Mouse (Mus musculus) midbrain, embryonic 11.5 days (tissue): ENCODE data around the gene Gm49366. TPM values are rescaled to one million over a fixed set of nuclear protein-coding genes. Genes with fewer than 3 reads are reported as not detected.
A peak's percentile ranks its signal among the peaks of the same experiment; 100 is the strongest.
"Not testable (repeated sequence)": the region's sequence is repeated elsewhere in the genome, so short reads cannot be mapped to it uniquely, and the experiment has no call there.

Experiments used
- ATAC-seq: fragments of 200-750 bp; cut with Nextera tagmentation; 2 replicates; pipeline ENCODE4 v1.8.0; 2017; ENCODE audit warnings: moderate TSS enrichment, moderate library complexity; ENCODE audit not compliant: low FRiP score
- DNase-seq: peaks from one replicate; pipeline ENCODE4 v3.0.0; 2015; ENCODE audit warnings: low spot score; ENCODE audit errors: missing footprints
- H3K27ac ChIP-seq: fragments of 300-500 bp; sonication (generic); 2 replicates; pipeline ENCODE4 v1.5.1; 2014; ENCODE audit warnings: low read depth, low read length
- H3K27me3 ChIP-seq: fragments of 300-500 bp; sonication (generic); 2 replicates; pipeline ENCODE4 v1.6.1; 2014; ENCODE audit warnings: mild to moderate bottlenecking, low read length, moderate library complexity, mixed read lengths; ENCODE audit not compliant: control insufficient read depth, insufficient read depth
- H3K36me3 ChIP-seq: fragments of 300-500 bp; sonication (generic); 2 replicates; pipeline ENCODE4 v1.6.1; 2014; ENCODE audit warnings: mild to moderate bottlenecking, low read length, moderate library complexity, mixed read lengths; ENCODE audit not compliant: control insufficient read depth, insufficient read depth
- H3K4me1 ChIP-seq: fragments of 300-500 bp; sonication (generic); 2 replicates; pipeline ENCODE4 v1.6.1; 2014; ENCODE audit warnings: low read length; ENCODE audit not compliant: control insufficient read depth, insufficient read depth
- H3K4me2 ChIP-seq: fragments of 300-500 bp; sonication (generic); 2 replicates; pipeline ENCODE4 v1.6.1; 2014; ENCODE audit warnings: mild to moderate bottlenecking, moderate library complexity
- H3K4me3 ChIP-seq: fragments of 300-500 bp; sonication (generic); 2 replicates; pipeline ENCODE4 v1.5.1; 2014; ENCODE audit warnings: low read depth, low read length
- H3K9ac ChIP-seq: fragments of 300-500 bp; sonication (generic); 2 replicates; pipeline ENCODE4 v1.6.1; 2014; ENCODE audit warnings: low read length
- H3K9me3 ChIP-seq: fragments of 300-500 bp; sonication (generic); 2 replicates; pipeline ENCODE4 v1.6.1; 2016; ENCODE audit warnings: low read length; ENCODE audit not compliant: control insufficient read depth
- WGBS: fragments of 180-500 bp; shearing (Covaris S2); extraction: QIAGEN DNeasy Blood & Tissue Kit; methylation state at CpG from one replicate; pipeline ENCODE4 v1.1.7; 2014; 5-methylcytosine and 5-hydroxymethylcytosine counted together
- polyA plus RNA-seq: library from polyadenylated mRNA; unstranded; fragments of >200 nt; fragmentation: Nextera tagmentation; extraction: Ambion mirVana; gene quantifications from 2 replicates; pipeline ENCODE4 v1.2.1, GENCODE M21; 2014

Gene Gm49366
- polyA plus RNA-seq, 1 experiment from 2014 or later: not detected

- H3K36me3 ChIP-seq: not testable (repeated sequence)
These were observed 29.4 kb upstream of the Gm49366 start, which contains the start of gene Acot1 for GRCm38 (mm10) chr12:84009171-84009965. Gene Acot1 (plus strand): TSS chr12:84009490.

GRCm38 (mm10) chr12:84010201-84010600 is 28.5 kb upstream of the Gm49366 start:
- Histone ChIP-seq H3K27me3 (no peaks in the 10 kb centered on the region), H3K4me3 (peak overlapping the region; percentile 38), H3K9ac (peak overlapping the region; percentile 27; the same call in 1 of the 2 replicates), H3K4me2 (peak overlapping the region; percentile 49; the same call in 1 of the 2 replicates), H3K9me3 (no peaks in the 10 kb centered on the region), H3K36me3 (no peaks in the 10 kb centered on the region), H3K27ac (no peak overlapping the region), H3K4me1 (peaks cover 22% of the 10 kb centered on the region)
- ATAC-seq (no peak), DNase-seq (peak; percentile 87)
- 70% methylated on average over 3 of the region's 3 CpGs for WGBS

More at GRCm38 (mm10) chr12:84009171-84009965, 29.4 kb upstream of the Gm49366 start, which contains the start of gene Acot1:
- peak within 1 kb of the TSS; percentile 63 for H3K9ac ChIP-seq
- H3K27ac ChIP-seq: peak within 1 kb of the TSS; percentile 42
- peak within 1 kb of the TSS; percentile 38 for H3K4me3 ChIP-seq
- peak within 1 kb of the TSS; percentile 49 for H3K4me2 ChIP-seq
- DNase-seq: peak; percentile 96
- H3K27me3 ChIP-seq, H3K9me3 ChIP-seq: not testable (repeated sequence)
- H3K4me1 ChIP-seq: peaks cover 22% of the 10 kb centered on the region
- peak; percentile 94 for ATAC-seq
- 1% methylated on average over 51 of the region's 70 CpGs for WGBS

- WGBS: 24% methylated on average over 12 of the region's 12 CpGs
- peak; percentile 94 for DNase-seq
- no peaks in the 10 kb centered on the region for H3K36me3 ChIP-seq
- H3K27me3 ChIP-seq: no peaks in the 10 kb centered on the region
- H3K4me2 ChIP-seq: peak overlapping the region; percentile 49
- H3K27ac ChIP-seq: peak overlapping the region; percentile 44; the same call in 1 of the 2 replicates
- peaks cover 22% of the 10 kb centered on the region for H3K4me1 ChIP-seq
- no peaks in the 10 kb centered on the region for H3K9me3 ChIP-seq
- ATAC-seq: peak; percentile 67
- H3K9ac ChIP-seq: peak overlapping the region; percentile 20; the same call in 1 of the 2 replicates
- peak overlapping the region; percentile 3; the same call in 1 of the 2 replicates for H3K4me3 ChIP-seq
These were observed 27.3 kb upstream of the Gm49366 start for GRCm38 (mm10) chr12:84011251-84012040.

- H3K4me2 ChIP-seq: no peak overlapping the region
These were observed 25.6 kb upstream of the Gm49366 start for GRCm38 (mm10) chr12:84013130-84013529.

GRCm38 (mm10) chr12:84013701-84014100 is 25.0 kb upstream of the Gm49366 start:
- WGBS: 98% methylated on average over 7 of the region's 7 CpGs
- H3K4me3 ChIP-seq: no peak overlapping the region

More at GRCm38 (mm10) chr12:84013130-84013529, 25.6 kb upstream of the Gm49366 start:
- ATAC-seq: no peak
- Histone ChIP-seq H3K27me3 (no peaks in the 10 kb centered on the region), H3K4me3 (no peak overlapping the region), H3K36me3 (no peaks in the 10 kb centered on the region), H3K4me1 (peaks cover 22% of the 10 kb centered on the region), H3K27ac (no peak overlapping the region), H3K9ac (no peak overlapping the region), H3K9me3 (no peaks in the 10 kb centered on the region)
- 68% methylated on average over 6 of the region's 6 CpGs for WGBS
- DNase-seq: peak; percentile 86

DNA sequence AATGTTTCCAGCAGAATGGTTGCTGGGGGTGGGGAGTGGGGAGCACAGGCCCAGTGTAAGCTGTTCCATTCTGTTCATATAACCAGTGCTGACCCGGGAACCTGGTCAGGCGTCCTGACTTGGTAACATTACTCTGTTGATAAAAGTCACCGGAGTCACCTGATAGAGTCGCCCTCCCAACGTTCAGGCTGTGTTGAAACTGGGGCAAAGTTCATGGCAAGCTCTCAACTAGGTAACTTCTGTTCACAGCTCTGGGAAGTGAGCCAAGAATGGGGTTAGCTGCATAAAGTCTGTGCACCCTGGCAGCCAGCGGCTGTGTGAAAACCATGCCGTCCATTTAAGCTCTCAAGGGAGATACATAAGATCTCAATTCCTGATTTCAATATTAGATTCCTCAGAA is 18.2 kb upstream of the Gm49366 start:
- DNase-seq, H3K9me3 ChIP-seq, H3K9ac ChIP-seq, ATAC-seq, H3K4me1 ChIP-seq, H3K27me3 ChIP-seq, H3K4me3 ChIP-seq, H3K27ac ChIP-seq, H3K4me2 ChIP-seq, H3K36me3 ChIP-seq: not testable (repeated sequence)
- 81% methylated on average over 7 of the region's 7 CpGs for WGBS

More at GRCm38 (mm10) chr12:84013701-84014100, 25.0 kb upstream of the Gm49366 start:
- no peak overlapping the region for H3K27ac ChIP-seq
- no peak for DNase-seq
- H3K36me3 ChIP-seq: no peaks in the 10 kb centered on the region
- no peak overlapping the region for H3K9ac ChIP-seq
- H3K27me3 ChIP-seq: no peaks in the 10 kb centered on the region
- H3K4me1 ChIP-seq: peaks cover 20% of the 10 kb centered on the region
- H3K9me3 ChIP-seq: no peaks in the 10 kb centered on the region
- no peak overlapping the region for H3K4me2 ChIP-seq
- no peak for ATAC-seq

DNA sequence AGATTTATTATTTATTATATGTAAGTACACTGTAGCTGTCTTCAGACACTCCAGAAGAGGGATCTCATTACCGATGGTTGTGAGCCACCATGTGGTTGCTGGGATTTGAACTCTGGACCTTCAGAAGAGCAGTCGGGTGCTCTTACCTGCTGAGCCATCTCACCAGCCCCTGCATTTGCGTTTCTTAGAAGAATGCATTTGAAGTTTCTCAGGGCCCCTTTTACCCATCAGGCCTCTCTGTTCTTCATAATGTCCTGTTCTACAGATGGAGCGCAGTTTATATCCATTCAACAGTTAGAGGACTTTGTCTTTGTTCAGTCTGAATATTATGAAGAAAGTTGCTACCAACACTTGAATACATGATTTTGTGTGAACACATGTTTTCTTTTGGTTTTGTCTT is 16.5 kb upstream of the Gm49366 start:
- H3K9ac ChIP-seq, H3K4me1 ChIP-seq, H3K27ac ChIP-seq, H3K9me3 ChIP-seq, H3K36me3 ChIP-seq, H3K27me3 ChIP-seq, DNase-seq, ATAC-seq, H3K4me3 ChIP-seq, H3K4me2 ChIP-seq: not testable (repeated sequence)
- WGBS: 90% methylated on average over 4 of the region's 4 CpGs

DNA sequence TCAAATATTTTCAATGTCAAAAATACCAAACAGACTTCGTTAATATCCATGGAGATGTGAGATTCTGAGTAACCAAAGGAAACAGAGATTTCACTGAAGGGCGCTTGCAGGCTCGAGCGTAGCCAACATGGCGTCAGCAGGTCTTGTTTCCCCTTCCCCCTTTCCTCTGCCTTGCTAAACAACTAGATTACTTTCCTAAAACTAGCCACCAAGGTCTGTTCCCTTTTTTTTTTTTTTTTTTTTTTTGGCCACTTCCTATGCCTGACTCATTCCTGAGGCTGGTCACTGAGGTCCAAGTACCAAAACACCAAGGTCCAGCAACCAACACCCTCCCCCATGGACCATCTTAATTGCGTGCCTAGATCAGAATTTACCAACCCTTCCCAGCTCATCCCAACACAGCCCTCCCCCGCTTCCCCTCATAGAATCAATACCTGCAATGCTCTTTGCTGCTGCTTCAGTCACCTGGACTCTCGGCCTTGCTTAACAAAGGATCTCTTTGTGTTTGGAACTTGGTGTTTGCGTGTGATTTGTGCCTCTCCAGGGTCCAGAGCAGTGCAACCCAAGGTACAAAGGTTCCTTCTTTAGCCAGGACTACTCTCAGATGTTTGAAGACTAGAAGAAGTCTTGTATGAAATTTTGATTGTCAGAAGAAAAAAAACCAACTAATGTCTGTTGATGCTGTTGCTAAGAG is 15.5 kb upstream of the Gm49366 start:
- Histone ChIP-seq H3K4me3 (no peak overlapping the region), H3K4me1 (no peaks in the 10 kb centered on the region), H3K27me3 (no peaks in the 10 kb centered on the region), H3K9me3 (no peaks in the 10 kb centered on the region), H3K4me2 (no peak overlapping the region), H3K9ac (no peak overlapping the region), H3K36me3 (no peaks in the 10 kb centered on the region), H3K27ac (no peak overlapping the region)
- DNase-seq (no peak), ATAC-seq (no peak)
- 86% methylated on average over 9 of the region's 9 CpGs for WGBS
